Mouse (Mus musculus) hindbrain, embryonic 15.5 days (tissue): Measurements from ENCODE around the gene Mindy4. TPM values are rescaled to one million over a fixed set of nuclear protein-coding genes. Genes with fewer than 3 reads are reported as not detected.

Experiments
- ATAC-seq: fragments of 200-750 bp; cut with Nextera tagmentation; 2 replicates; pipeline ENCODE4 v1.8.0; 2017; ENCODE audit warnings: low read depth, moderate number of reproducible peaks, moderate TSS enrichment; ENCODE audit not compliant: low FRiP score
- H3K27ac ChIP-seq: fragments of 300-500 bp; sonication (generic); replicated peaks from 2 replicates; pipeline ENCODE4 v1.5.1; 2015; ENCODE audit warnings: mild to moderate bottlenecking, inconsistent platforms
- H3K27me3 ChIP-seq: fragments of 300-500 bp; sonication (generic); 2 replicates; pipeline ENCODE4 v1.6.1; 2015; ENCODE audit warnings: control low read depth, inconsistent platforms
- H3K36me3 ChIP-seq: fragments of 300-500 bp; sonication (generic); 2 replicates; pipeline ENCODE4 v1.6.1; 2015; ENCODE audit warnings: control low read depth, inconsistent platforms
- H3K4me1 ChIP-seq: fragments of 300-500 bp; sonication (generic); replicated peaks from 2 replicates; pipeline ENCODE4 v1.6.1; 2015; ENCODE audit warnings: control low read depth, inconsistent platforms
- H3K4me2 ChIP-seq: fragments of 300-500 bp; sonication (generic); 2 replicates; pipeline ENCODE4 v1.6.1; 2015; ENCODE audit warnings: moderate library complexity, mild to moderate bottlenecking, inconsistent platforms
- H3K4me3 ChIP-seq: fragments of 300-500 bp; sonication (generic); 2 replicates; pipeline ENCODE4 v1.5.1; 2015; ENCODE audit warnings: mild to moderate bottlenecking, inconsistent platforms
- H3K9ac ChIP-seq: fragments of 300-500 bp; sonication (generic); 2 replicates; pipeline ENCODE4 v1.6.1; 2015; ENCODE audit warnings: inconsistent platforms
- H3K9me3 ChIP-seq: fragments of 300-500 bp; sonication (generic); 2 replicates; pipeline ENCODE4 v1.6.1; 2016; ENCODE audit warnings: control low read depth, inconsistent platforms
- WGBS: fragments of 180-500 bp; shearing (Covaris S2); methylation state at CpG from one replicate; pipeline ENCODE4 v1.1.7; 2015; 5-methylcytosine and 5-hydroxymethylcytosine counted together
- polyA plus RNA-seq: library from polyadenylated mRNA; unstranded; fragments of >200 nt; fragmentation: Nextera tagmentation; extraction: Ambion mirVana; gene quantifications from 2 replicates; pipeline ENCODE4 v1.2.1, GENCODE M21; 2015

The Mindy4 gene
- polyA plus RNA-seq, 1 experiment from 2014 or later: 11.1 TPM

DNA sequence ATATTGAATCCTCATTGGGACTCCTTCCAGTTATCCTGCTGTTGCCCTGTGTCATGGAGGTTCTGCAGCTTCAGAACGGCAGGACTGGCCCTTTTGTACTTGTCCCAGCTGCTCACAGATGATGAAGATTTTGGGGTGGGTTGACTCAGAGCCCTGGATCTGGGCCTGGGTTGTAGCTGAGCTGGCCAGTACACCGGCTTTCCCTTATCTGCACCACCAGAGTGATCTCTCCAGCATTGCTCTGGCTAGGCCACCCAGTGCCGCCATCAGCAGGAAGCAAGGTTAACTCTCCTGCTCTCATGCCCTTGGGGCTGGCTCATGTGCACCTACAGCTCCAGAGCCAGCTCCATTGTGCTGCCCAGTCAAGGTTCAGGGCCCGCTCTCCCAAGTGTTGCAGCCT is 117.7 kb downstream of the Mindy4 start:
- WGBS: 75% methylated on average over 4 of the region's 4 CpGs
- Histone ChIP-seq H3K9ac (no peak overlapping the region), H3K36me3 (no peaks in the 10 kb centered on the region)

DNA sequence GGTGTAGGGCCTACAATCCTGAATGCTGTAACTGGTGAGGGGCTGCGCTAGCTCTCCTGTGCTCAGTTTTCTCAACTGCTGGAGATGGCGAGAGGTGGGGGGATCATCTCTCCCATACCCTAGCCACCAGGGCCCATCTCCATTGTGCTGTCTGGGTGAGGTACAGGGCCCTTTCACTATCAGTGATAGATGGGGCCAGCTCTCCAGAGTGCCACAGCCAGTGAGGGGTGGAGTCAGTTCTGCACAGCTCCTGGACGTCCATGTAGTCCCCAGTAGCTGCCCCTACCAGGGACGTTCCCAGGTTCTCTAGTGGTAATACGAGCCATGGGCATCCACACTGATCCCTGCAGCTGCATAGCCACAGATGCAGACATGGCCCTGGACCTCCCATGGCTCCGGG is 118.3 kb downstream of the Mindy4 start:
- Histone ChIP-seq H3K27me3 (no peaks in the 10 kb centered on the region), H3K4me3 (no peak overlapping the region), H3K36me3 (no peaks in the 10 kb centered on the region), H3K9me3 (no peaks in the 10 kb centered on the region), H3K4me2 (no peak overlapping the region), H3K27ac (no peak overlapping the region), H3K4me1 (no peaks in the 10 kb centered on the region), H3K9ac (no peak overlapping the region)
- WGBS: 69% methylated on average over 6 of the region's 6 CpGs
- no peak for ATAC-seq

More for the DNA sequence above, 117.7 kb downstream of the Mindy4 start:
- H3K4me3 ChIP-seq: no peak overlapping the region
- H3K27ac ChIP-seq: no peak overlapping the region
- no peaks in the 10 kb centered on the region for H3K27me3 ChIP-seq
- H3K4me1 ChIP-seq: no peaks in the 10 kb centered on the region
- H3K4me2 ChIP-seq: no peak overlapping the region
- H3K9me3 ChIP-seq: no peaks in the 10 kb centered on the region
- no peak for ATAC-seq

DNA sequence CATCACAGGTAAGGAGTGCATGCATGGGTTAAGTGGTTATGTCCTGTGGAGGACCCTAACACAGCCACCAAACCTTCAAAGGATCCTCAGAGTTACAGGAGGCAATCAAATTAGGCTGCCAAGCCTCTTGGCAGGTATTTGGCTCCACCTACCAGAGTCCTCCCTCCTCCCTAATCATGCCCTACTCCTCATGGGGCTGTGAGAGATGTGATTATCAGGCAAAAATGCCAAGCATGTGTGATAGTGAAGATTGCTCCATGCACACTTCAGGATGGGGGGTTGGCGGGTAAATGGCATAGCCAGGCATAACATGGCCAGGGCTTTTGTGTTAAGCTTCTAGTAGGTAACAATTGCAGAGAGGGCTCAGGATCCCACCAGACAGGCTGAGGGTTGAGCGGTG is 119.8 kb downstream of the Mindy4 start:
- H3K27me3 ChIP-seq: no peaks in the 10 kb centered on the region
- no peaks in the 10 kb centered on the region for H3K9me3 ChIP-seq
- H3K27ac ChIP-seq: no peak overlapping the region
- H3K36me3 ChIP-seq: no peaks in the 10 kb centered on the region
- ATAC-seq: no peak
- H3K4me1 ChIP-seq: no peaks in the 10 kb centered on the region
- H3K9ac ChIP-seq: no peak overlapping the region
- H3K4me3 ChIP-seq: no peak overlapping the region
- WGBS: 94% methylated on average over 2 of the region's 2 CpGs
- no peak overlapping the region for H3K4me2 ChIP-seq

DNA sequence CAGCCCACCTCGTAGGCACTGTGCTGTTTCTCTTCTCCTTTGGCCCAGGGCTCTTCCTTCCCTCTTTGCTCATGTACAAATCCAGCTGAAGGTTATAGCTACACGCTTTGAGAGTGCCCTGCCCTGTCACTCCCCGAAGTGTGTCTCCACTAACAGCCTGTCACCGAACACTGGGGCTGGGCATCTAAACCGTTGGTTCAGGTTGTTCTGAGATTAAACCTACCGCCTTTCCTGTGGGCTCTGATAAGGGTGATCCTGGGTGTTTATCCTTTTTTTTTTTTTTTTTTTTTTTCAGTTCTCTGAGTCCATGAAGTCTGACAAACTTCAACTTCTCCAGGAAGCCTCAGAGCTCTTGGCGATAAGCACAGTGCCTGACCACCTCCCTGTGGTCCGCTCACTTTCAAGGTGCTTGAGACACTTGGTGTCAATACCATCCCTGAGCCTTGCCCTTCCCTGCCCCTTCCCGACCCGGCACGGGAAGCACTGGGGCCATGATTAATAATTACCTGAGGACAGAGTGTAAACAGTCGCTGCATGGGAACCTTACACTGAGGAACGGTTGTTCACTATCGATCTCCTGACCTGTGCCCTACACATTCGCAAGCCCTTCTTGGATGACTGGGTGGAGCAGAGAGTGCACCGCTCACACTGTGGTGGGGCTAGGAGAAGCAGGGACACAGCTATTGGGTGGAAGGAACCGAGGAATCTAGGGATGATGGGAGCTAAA is 120.9 kb downstream of the Mindy4 start:
- Histone ChIP-seq H3K4me1 (no peaks in the 10 kb centered on the region), H3K4me2 (no peak overlapping the region), H3K9me3 (no peaks in the 10 kb centered on the region), H3K9ac (no peak overlapping the region), H3K4me3 (no peak overlapping the region), H3K27ac (no peak overlapping the region), H3K36me3 (no peaks in the 10 kb centered on the region), H3K27me3 (no peaks in the 10 kb centered on the region)
- 90% methylated on average over 17 of the region's 17 CpGs for WGBS
- ATAC-seq: no peak

DNA sequence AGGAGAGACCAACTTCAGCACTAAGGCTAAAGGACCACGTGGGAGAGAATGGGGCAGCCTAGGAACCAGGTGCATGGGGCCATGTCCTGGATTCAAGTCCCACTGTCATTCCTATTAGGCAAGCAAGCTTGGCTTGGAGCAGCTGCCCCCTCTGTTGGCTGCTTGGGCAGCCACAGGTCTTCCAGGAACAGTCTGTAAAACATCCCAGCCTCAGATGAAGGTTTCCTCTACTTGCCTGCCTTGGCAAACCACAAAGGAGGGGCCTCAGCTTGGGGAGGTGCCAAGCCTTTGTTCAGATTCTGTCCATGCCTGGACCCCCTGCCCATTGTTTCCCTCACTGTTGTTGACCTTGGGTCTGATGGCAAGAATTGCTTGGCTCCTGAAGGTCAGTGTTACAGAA is 121.6 kb downstream of the Mindy4 start:
- Histone ChIP-seq H3K4me3 (no peak overlapping the region), H3K9me3 (no peaks in the 10 kb centered on the region), H3K27ac (no peak overlapping the region), H3K4me1 (no peaks in the 10 kb centered on the region), H3K4me2 (no peak overlapping the region), H3K36me3 (no peaks in the 10 kb centered on the region), H3K27me3 (no peaks in the 10 kb centered on the region), H3K9ac (no peak overlapping the region)
- 61% methylated on average over 1 of the region's 1 CpGs for WGBS
- ATAC-seq: no peak

DNA sequence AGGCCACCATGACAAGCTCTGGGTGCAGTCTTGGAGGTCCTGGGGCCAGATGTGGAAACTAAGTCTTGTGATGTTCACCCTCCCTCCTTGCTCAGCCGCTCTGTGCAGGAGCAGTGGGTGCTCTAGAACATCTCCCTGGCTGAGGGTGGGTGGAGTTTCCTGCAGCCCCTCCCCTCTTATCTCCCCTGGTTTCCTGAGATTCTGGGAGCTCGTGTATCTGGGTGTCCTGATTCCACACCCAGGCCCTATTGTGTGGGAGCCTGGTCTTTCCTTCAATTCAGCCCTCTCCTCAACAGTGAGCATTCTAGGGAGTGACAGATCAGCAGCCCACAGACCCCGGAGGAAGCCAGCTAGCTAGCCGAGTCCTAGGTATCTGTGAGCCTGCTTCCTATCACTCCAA is 123.1 kb downstream of the Mindy4 start:
- H3K27me3 ChIP-seq: no peaks in the 10 kb centered on the region
- H3K36me3 ChIP-seq: no peaks in the 10 kb centered on the region
- 75% methylated on average over 4 of the region's 4 CpGs for WGBS
- no peak overlapping the region for H3K27ac ChIP-seq
- H3K9ac ChIP-seq: no peak overlapping the region
- H3K4me1 ChIP-seq: no peaks in the 10 kb centered on the region
- H3K4me3 ChIP-seq: no peak overlapping the region
- no peak overlapping the region for H3K4me2 ChIP-seq
- no peak for ATAC-seq
- H3K9me3 ChIP-seq: no peaks in the 10 kb centered on the region

DNA sequence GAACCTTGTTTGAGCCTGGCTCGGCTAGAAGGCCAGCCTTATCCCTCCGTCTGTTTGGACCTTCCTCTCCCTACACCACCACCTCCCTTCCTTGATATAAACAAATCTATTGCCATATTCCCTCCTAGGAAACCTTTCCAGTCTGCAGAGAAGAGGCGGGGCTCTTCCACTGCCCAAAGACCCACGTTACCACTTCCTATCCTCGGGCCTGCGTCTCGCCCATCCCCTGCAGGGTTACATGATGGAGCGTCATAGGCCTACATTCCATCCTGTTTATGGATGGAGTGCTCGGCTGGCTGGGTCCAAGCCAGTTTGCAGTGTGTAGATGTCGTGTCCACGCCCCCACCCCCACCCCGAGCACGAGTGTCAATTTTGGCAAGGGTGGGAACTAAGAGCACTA is 124.1 kb downstream of the Mindy4 start:
- Histone ChIP-seq H3K4me1 (0 out of 2 replicates have a peak, but pooled peaks cover 3% of the 10 kb centered on the region), H3K9ac (no peak overlapping the region), H3K36me3 (no peaks in the 10 kb centered on the region), H3K27ac (no peak overlapping the region), H3K27me3 (no peaks in the 10 kb centered on the region), H3K4me3 (no peak overlapping the region), H3K4me2 (no peak overlapping the region), H3K9me3 (no peaks in the 10 kb centered on the region)
- 86% methylated on average over 13 of the region's 13 CpGs for WGBS
- no peak for ATAC-seq

DNA sequence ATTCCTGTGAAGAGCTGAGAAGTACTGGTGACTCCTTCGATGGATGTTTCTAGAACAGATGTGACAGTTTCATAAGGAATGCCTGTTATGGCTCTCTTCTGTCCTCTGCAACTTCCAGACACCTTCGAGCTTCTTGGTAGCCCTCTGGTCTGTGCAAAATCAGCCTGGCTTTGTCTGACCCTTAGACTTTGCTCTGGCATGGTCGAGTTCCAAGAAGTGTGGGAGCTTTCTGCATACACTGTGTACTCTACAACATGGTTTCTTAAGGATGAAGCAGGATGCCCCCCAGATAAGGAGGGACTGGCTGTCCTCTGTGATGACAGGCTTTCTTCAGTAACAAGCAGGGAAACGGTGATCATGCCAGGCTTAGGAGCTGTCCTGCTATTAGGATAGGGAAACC is 125.0 kb downstream of the Mindy4 start:
- Histone ChIP-seq H3K27ac (no peak overlapping the region), H3K4me3 (no peak overlapping the region), H3K4me1 (0 out of 2 replicates have a peak, but pooled peaks cover 7% of the 10 kb centered on the region), H3K9me3 (no peaks in the 10 kb centered on the region), H3K27me3 (no peaks in the 10 kb centered on the region), H3K9ac (no peak overlapping the region), H3K36me3 (no peaks in the 10 kb centered on the region), H3K4me2 (no peak overlapping the region)
- 83% methylated on average over 4 of the region's 4 CpGs for WGBS
- no peak for ATAC-seq

DNA sequence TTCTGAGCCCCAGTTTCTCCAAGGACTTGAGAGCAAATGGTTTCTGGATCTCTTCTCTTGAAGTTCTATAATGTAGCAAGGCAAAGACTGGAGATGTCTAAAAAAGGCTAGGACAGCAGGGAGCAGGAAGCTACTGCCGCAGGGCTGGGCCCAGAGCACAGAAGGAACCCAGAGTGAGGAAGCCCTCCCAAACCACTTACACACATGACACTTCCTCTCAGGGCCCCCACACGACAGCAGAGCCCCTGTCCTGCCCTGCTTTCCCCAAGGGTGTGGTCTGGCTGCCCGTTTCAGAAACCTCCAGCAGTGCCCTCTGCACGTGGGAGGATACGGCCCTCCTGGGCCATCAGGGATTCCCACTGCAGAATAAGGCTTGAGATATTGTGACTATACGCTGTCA is 128.1 kb downstream of the Mindy4 start:
- Histone ChIP-seq H3K27me3 (no peaks in the 10 kb centered on the region), H3K4me1 (peaks cover 13% of the 10 kb centered on the region), H3K27ac (no peak overlapping the region), H3K4me2 (no peak overlapping the region), H3K9me3 (no peaks in the 10 kb centered on the region), H3K9ac (no peak overlapping the region), H3K4me3 (no peak overlapping the region), H3K36me3 (no peaks in the 10 kb centered on the region)
- WGBS: 66% methylated on average over 6 of the region's 6 CpGs
- ATAC-seq: no peak

DNA sequence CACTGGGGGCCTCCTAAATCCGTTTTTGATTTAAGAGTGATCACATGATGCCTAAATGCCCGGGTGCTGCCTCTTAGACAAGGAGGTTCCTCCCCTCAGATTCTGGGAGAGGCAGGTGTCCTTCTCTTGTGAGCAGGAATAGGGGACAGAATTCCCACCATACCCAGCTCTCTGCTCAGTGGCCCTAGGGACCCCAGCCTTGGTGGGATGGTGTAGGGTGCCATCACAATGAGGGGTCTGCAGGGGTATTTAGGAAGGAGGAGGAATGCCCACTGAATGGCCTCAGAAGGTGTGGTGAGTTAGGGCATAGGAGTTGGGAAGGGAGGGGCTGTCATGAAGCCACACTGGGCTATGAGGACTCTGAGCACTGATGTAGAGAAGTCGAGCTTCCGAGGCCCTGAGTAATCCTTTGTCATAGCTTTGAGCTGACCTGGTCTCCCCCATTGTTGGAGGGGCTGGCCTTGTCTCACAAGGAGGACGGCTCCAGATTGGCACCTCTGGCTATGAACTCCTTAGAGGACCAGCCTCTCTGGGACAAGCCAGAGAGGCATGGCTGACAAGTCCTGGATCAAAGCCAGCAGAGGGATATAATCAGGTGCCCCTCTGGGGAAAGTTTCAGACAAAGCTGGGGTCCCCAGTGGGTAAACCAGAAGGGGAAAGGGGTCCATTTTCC is 129.1 kb downstream of the Mindy4 start:
- H3K9me3 ChIP-seq: no peaks in the 10 kb centered on the region
- no peaks in the 10 kb centered on the region for H3K36me3 ChIP-seq
- no peak overlapping the region for H3K9ac ChIP-seq
- H3K27me3 ChIP-seq: no peaks in the 10 kb centered on the region
- 0 out of 2 replicates have a peak, but pooled peaks have one; percentile 44 for ATAC-seq
- WGBS: 55% methylated on average over 5 of the region's 5 CpGs
- H3K4me1 ChIP-seq: peaks cover 16% of the 10 kb centered on the region
- no peak overlapping the region for H3K4me3 ChIP-seq
- H3K4me2 ChIP-seq: no peak overlapping the region
- H3K27ac ChIP-seq: no peak overlapping the region

DNA sequence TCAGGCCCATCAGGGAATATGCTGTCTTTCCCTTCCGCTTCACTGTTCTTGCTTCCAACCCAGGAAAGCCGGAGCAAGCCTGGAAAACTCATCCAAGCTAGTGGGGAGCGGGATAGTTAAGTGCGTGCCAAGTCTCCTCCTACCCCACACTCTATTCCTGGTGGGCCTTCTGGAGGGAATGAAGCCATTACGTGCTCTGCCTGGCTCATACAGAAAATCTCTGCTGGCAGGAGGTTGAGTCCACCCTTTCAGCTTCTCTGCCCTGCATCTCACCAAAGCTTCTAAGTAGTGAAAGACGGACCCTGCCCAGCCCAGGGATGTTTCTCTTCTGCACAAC is 129.6 kb downstream of the Mindy4 start:
- Histone ChIP-seq H3K27me3 (no peaks in the 10 kb centered on the region), H3K9ac (no peak overlapping the region), H3K27ac (no peak overlapping the region), H3K4me1 (peaks cover 16% of the 10 kb centered on the region), H3K4me2 (no peak overlapping the region), H3K36me3 (no peaks in the 10 kb centered on the region), H3K4me3 (no peak overlapping the region), H3K9me3 (no peaks in the 10 kb centered on the region)
- peak; percentile 62 for ATAC-seq
- WGBS: 44% methylated on average over 6 of the region's 6 CpGs

DNA sequence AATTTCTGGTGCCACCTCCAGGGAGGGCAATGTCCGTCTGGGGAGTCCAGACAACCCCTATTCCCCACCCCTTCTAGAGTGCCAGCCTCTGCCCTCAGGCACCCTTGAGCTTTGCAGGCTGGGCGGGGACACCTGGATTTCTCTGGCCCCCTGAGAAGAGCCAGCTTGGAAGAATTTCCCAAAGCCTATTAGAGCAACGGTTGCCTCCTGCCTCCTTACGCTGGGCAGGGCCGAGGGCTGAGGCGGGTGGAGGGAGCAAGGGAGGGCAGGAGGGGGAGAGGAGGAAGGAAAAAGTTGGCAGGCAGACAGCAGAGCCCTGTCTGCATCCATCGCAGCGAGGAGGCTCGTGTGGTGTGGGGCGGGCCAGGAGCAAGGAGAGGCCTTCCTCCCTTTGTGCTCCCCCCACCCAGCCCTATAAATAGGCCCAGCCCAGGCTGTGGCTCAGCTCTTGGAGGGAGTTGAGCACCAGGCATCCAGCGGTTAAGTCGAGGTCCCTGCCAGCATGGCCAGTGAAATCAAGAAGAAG is 132.9 kb downstream of the Mindy4 start, which contains the start of gene Aqp1:
Aqp1 (plus strand) TSS at position 444 of the 526 bp plus-strand sequence.
- WGBS: 26% methylated on average over 12 of the region's 12 CpGs
- no peak within 1 kb of the TSS for H3K27ac ChIP-seq
- H3K36me3 ChIP-seq: no peaks in the 10 kb centered on the region
- H3K4me1 ChIP-seq: peaks cover 16% of the 10 kb centered on the region
- H3K27me3 ChIP-seq: 0 out of 2 replicates have a peak, but pooled peaks cover 3% of the 10 kb centered on the region
- no peak within 1 kb of the TSS for H3K4me3 ChIP-seq
- no peak within 1 kb of the TSS for H3K4me2 ChIP-seq
- no peaks in the 10 kb centered on the region for H3K9me3 ChIP-seq
- ATAC-seq: peak; percentile 77
- H3K9ac ChIP-seq: no peak within 1 kb of the TSS
